10 mouse cellular contexts compared by ENCODE assay signal in genomic region chr19:34553021-34553420, GRCm38 (mm10). TPM values are rescaled to one million over a fixed set of nuclear protein-coding genes. Genes with fewer than 3 reads are reported as not detected.
DNase-seq lines count a peak whose midpoint lies in the region; ATAC-seq and TF ChIP-seq lines count a peak whose summit lies in the region.
"Had no signal": no experiment of that assay in that cellular context is flagged by ENCODE, and none has a peak within 500 bp of the region (broad histone marks: within the 10 kb centered on the region; RNA-seq: fewer than 3 reads in every experiment).

No protein-coding gene starts in this region.

- WGBS in midbrain, embryonic 15.5 days: 55% methylated on average over 6 of the region's 6 CpGs
- WGBS in midbrain, embryonic 10.5 days: 72% methylated on average over 6 of the region's 6 CpGs
- WGBS in embryonic facial prominence, embryonic 14.5 days: 28% methylated on average over 6 of the region's 6 CpGs
- WGBS in intestine, embryonic 15.5 days: 44% methylated on average over 6 of the region's 6 CpGs
- WGBS in olfactory bulb, adult 2 months: 38% methylated on average over 6 of the region's 6 CpGs

- no peaks in the 10 kb centered on the region for H3K27me3 ChIP-seq in midbrain, embryonic 15.5 days (replicated peaks)
- H3K27me3 ChIP-seq in midbrain, embryonic 10.5 days (ENCODE audit: low read depth, poor library complexity, severe bottlenecking): no peaks in the 10 kb centered on the region
- no peaks in the 10 kb centered on the region for H3K27me3 ChIP-seq in embryonic facial prominence, embryonic 14.5 days (replicated peaks; ENCODE audit: control insufficient read depth, insufficient read depth, low read length)
- H3K27me3 ChIP-seq in intestine, embryonic 15.5 days (replicated peaks): no peaks in the 10 kb centered on the region
- H3K27me3 ChIP-seq: neural tube, embryonic 12.5 days had no signal

- H3K9me3 ChIP-seq in midbrain, embryonic 15.5 days: no peaks in the 10 kb centered on the region
- H3K9me3 ChIP-seq in midbrain, embryonic 10.5 days (replicated peaks): 0 out of 2 replicates have a peak, but pooled peaks cover 3% of the 10 kb centered on the region
- no peaks in the 10 kb centered on the region for H3K9me3 ChIP-seq in embryonic facial prominence, embryonic 14.5 days (ENCODE audit: control insufficient read depth, low read length)
- H3K9me3 ChIP-seq in intestine, embryonic 15.5 days: no peaks in the 10 kb centered on the region
- H3K9me3 ChIP-seq: neural tube, embryonic 12.5 days had no signal

- no peak for TF ChIP-seq POLR2A in olfactory bulb, adult 2 months (IDR thresholded peaks at IDR 0.05; ENCODE audit: insufficient read depth, low read depth, low read length)

- peak overlapping the region; percentile 16; the same call in 1 of the 2 replicates for H3K4me2 ChIP-seq in midbrain, embryonic 15.5 days
- peak overlapping the region; percentile 41 for H3K4me2 ChIP-seq in embryonic facial prominence, embryonic 14.5 days (ENCODE audit: low read depth, low read length)
- peak overlapping the region; percentile 25; the same call in 1 of the 2 replicates for H3K4me2 ChIP-seq in intestine, embryonic 15.5 days (replicated peaks)
- H3K4me2 ChIP-seq: neural tube, embryonic 12.5 days had no signal

- peaks cover 7% of the 10 kb centered on the region for H3K4me1 ChIP-seq in midbrain, embryonic 15.5 days
- peaks cover 14% of the 10 kb centered on the region for H3K4me1 ChIP-seq in midbrain, embryonic 10.5 days
- peaks cover 10% of the 10 kb centered on the region; the same call in 1 of the 2 replicates for H3K4me1 ChIP-seq in embryonic facial prominence, embryonic 14.5 days (ENCODE audit: control insufficient read depth, insufficient read depth, low read length)
- H3K4me1 ChIP-seq in intestine, embryonic 15.5 days (replicated peaks): peaks cover 17% of the 10 kb centered on the region; the same call in 1 of the 2 replicates
- 0 out of 2 replicates have a peak, but pooled peaks cover 4% of the 10 kb centered on the region for H3K4me1 ChIP-seq in olfactory bulb, adult 2 months (ENCODE audit: control insufficient read depth, insufficient read depth, low read length)
- H3K4me1 ChIP-seq: neural tube, embryonic 12.5 days had no signal

- H3K9ac ChIP-seq in midbrain, embryonic 15.5 days: no peak overlapping the region
- H3K9ac ChIP-seq in embryonic facial prominence, embryonic 14.5 days (ENCODE audit: low read depth, low read length): no peak overlapping the region
- H3K9ac ChIP-seq in intestine, embryonic 15.5 days: no peak overlapping the region
- H3K9ac ChIP-seq: neural tube, embryonic 12.5 days had no signal

- no peak for ATAC-seq in midbrain, embryonic 15.5 days (replicated peaks)
- ATAC-seq in embryonic facial prominence, embryonic 14.5 days (ENCODE audit: low read depth): peak; percentile 24; the same call in 1 of the 2 replicates
- no peak for ATAC-seq in intestine, embryonic 15.5 days

- DNase-seq in midbrain, embryonic 10.5 days (ENCODE audit: low spot score): no peak
- peak; percentile 86 for DNase-seq in embryonic facial prominence, embryonic 14.5 days (ENCODE audit: low spot score)
- no peak for DNase-seq in urinary bladder, adult 18-20 months (ENCODE audit: low spot score in 2 of 2)
- no peak for DNase-seq in T-cell, adult 2 months (ENCODE audit: low spot score)
- DNase-seq: cerebellum, adult 9-11 months had no signal

- H3K27ac ChIP-seq in midbrain, embryonic 15.5 days: no peak overlapping the region
- no peak overlapping the region for H3K27ac ChIP-seq in midbrain, embryonic 10.5 days (replicated peaks)
- H3K27ac ChIP-seq in embryonic facial prominence, embryonic 14.5 days (replicated peaks; ENCODE audit: low read depth, low read length): peak overlapping the region; percentile 50; the same call in 1 of the 2 replicates
- peak overlapping the region; percentile 48 for H3K27ac ChIP-seq in intestine, embryonic 15.5 days
- peak overlapping the region; percentile 44; the same call in 1 of the 2 replicates for H3K27ac ChIP-seq in olfactory bulb, adult 2 months (ENCODE audit: insufficient read depth, low read depth, low read length)
- H3K27ac ChIP-seq: neural tube, embryonic 12.5 days had no signal

- no peak for TF ChIP-seq CTCF in olfactory bulb, adult 2 months (IDR thresholded peaks at IDR 0.05; ENCODE audit: insufficient read depth, low read depth, low read length)

- H3K4me3 ChIP-seq in midbrain, embryonic 15.5 days: no peak overlapping the region
- H3K4me3 ChIP-seq in midbrain, embryonic 10.5 days: no peak overlapping the region
- H3K4me3 ChIP-seq in embryonic facial prominence, embryonic 14.5 days (ENCODE audit: low read depth, low read length): no peak overlapping the region
- no peak overlapping the region for H3K4me3 ChIP-seq in intestine, embryonic 15.5 days (replicated peaks)
- H3K4me3 ChIP-seq in olfactory bulb, adult 2 months (ENCODE audit: insufficient read depth, low read depth, low read length): no peak overlapping the region
- H3K4me3 ChIP-seq: neural tube, embryonic 12.5 days had no signal

- no peaks in the 10 kb centered on the region for H3K36me3 ChIP-seq in midbrain, embryonic 15.5 days (replicated peaks)
- H3K36me3 ChIP-seq in midbrain, embryonic 10.5 days: no peaks in the 10 kb centered on the region
- no peaks in the 10 kb centered on the region for H3K36me3 ChIP-seq in embryonic facial prominence, embryonic 14.5 days (ENCODE audit: control insufficient read depth, insufficient read depth, low read length)
- no peaks in the 10 kb centered on the region for H3K36me3 ChIP-seq in intestine, embryonic 15.5 days
- H3K36me3 ChIP-seq: neural tube, embryonic 12.5 days had no signal

RNA-seq across cellular contexts. Expression of gene Ifit2, which starts 2.5 kb away (rescaled TPM):
- 6.8 and 7.2 TPM in 2 replicates for polyA plus RNA-seq in midbrain, embryonic 15.5 days (2015; fragmentation: Nextera tagmentation; extraction: Ambion mirVana)
- 3.8 and 5.3 TPM in 2 replicates for polyA plus RNA-seq in midbrain, embryonic 10.5 days (2016; fragmentation: Nextera tagmentation; extraction: Ambion mirVana)
- 9.5 and 10.3 TPM in 2 replicates for polyA plus RNA-seq in embryonic facial prominence, embryonic 14.5 days (2014; fragmentation: Nextera tagmentation; extraction: Ambion mirVana)
- 6.3 and 6.7 TPM in 2 replicates for polyA plus RNA-seq in intestine, embryonic 15.5 days (2015; fragmentation: Nextera tagmentation; extraction: Ambion mirVana)
- polyA plus RNA-seq in olfactory bulb, adult 2 months (2012; ENCODE audit: insufficient read depth, insufficient read length, low replicate concordance, missing spikeins): not detected in 2 replicates

RNA-seq across cellular contexts. Expression of gene Lipa, which starts 25.7 kb away (rescaled TPM):
- 22.8 and 24.0 TPM in 2 replicates for polyA plus RNA-seq in midbrain, embryonic 15.5 days (2015; fragmentation: Nextera tagmentation; extraction: Ambion mirVana)
- 18.2 and 22.2 TPM in 2 replicates for polyA plus RNA-seq in midbrain, embryonic 10.5 days (2016; fragmentation: Nextera tagmentation; extraction: Ambion mirVana)
- 46.3 and 49.5 TPM in 2 replicates for polyA plus RNA-seq in embryonic facial prominence, embryonic 14.5 days (2014; fragmentation: Nextera tagmentation; extraction: Ambion mirVana)
- 30.7 and 34.9 TPM in 2 replicates for polyA plus RNA-seq in intestine, embryonic 15.5 days (2015; fragmentation: Nextera tagmentation; extraction: Ambion mirVana)
- not detected in 2 replicates for polyA plus RNA-seq in olfactory bulb, adult 2 months (2012; ENCODE audit: insufficient read depth, insufficient read length, low replicate concordance, missing spikeins)

RNA-seq across cellular contexts. Expression of gene Ifit3, which starts 30.3 kb away (rescaled TPM):
- polyA plus RNA-seq in midbrain, embryonic 15.5 days (2015; fragmentation: Nextera tagmentation; extraction: Ambion mirVana): 1.9 and 3.5 TPM in 2 replicates
- 0.21 and 0.30 TPM in 2 replicates for polyA plus RNA-seq in midbrain, embryonic 10.5 days (2016; fragmentation: Nextera tagmentation; extraction: Ambion mirVana)
- polyA plus RNA-seq in embryonic facial prominence, embryonic 14.5 days (2014; fragmentation: Nextera tagmentation; extraction: Ambion mirVana): 1.6 and 2.1 TPM in 2 replicates
- polyA plus RNA-seq in intestine, embryonic 15.5 days (2015; fragmentation: Nextera tagmentation; extraction: Ambion mirVana): 0.81 and 1.5 TPM in 2 replicates
- not detected in 2 replicates for polyA plus RNA-seq in olfactory bulb, adult 2 months (2012; ENCODE audit: insufficient read depth, insufficient read length, low replicate concordance, missing spikeins)

RNA-seq across cellular contexts. Expression of gene Ifit1bl1, which starts 48.7 kb away (rescaled TPM):
- polyA plus RNA-seq in midbrain, embryonic 15.5 days (2015; fragmentation: Nextera tagmentation; extraction: Ambion mirVana): 0.97 and 1.0 TPM in 2 replicates
- 0.29 TPM in 1 of 2 replicates, not detected in the other for polyA plus RNA-seq in midbrain, embryonic 10.5 days (2016; fragmentation: Nextera tagmentation; extraction: Ambion mirVana)
- polyA plus RNA-seq in embryonic facial prominence, embryonic 14.5 days (2014; fragmentation: Nextera tagmentation; extraction: Ambion mirVana): 0.56 and 1.2 TPM in 2 replicates
- polyA plus RNA-seq in intestine, embryonic 15.5 days (2015; fragmentation: Nextera tagmentation; extraction: Ambion mirVana): 0.53 and 0.59 TPM in 2 replicates
- not detected in 2 replicates for polyA plus RNA-seq in olfactory bulb, adult 2 months (2012; ENCODE audit: insufficient read depth, insufficient read length, low replicate concordance, missing spikeins)
- polyA plus RNA-seq: stomach, embryonic 14.5 days had no signal

RNA-seq across cellular contexts. Expression of gene Ifit3b, which starts 54.7 kb away (rescaled TPM):
- polyA plus RNA-seq in midbrain, embryonic 15.5 days (2015; fragmentation: Nextera tagmentation; extraction: Ambion mirVana): 0.26 and 0.37 TPM in 2 replicates
- polyA plus RNA-seq in midbrain, embryonic 10.5 days (2016; fragmentation: Nextera tagmentation; extraction: Ambion mirVana): 0.12 TPM in 1 of 2 replicates, not detected in the other
- not detected in 2 replicates for polyA plus RNA-seq in embryonic facial prominence, embryonic 14.5 days (2014; fragmentation: Nextera tagmentation; extraction: Ambion mirVana)
- 0.23 and 0.29 TPM in 2 replicates for polyA plus RNA-seq in intestine, embryonic 15.5 days (2015; fragmentation: Nextera tagmentation; extraction: Ambion mirVana)
- polyA plus RNA-seq in olfactory bulb, adult 2 months (2012; ENCODE audit: insufficient read depth, insufficient read length, low replicate concordance, missing spikeins): not detected in 2 replicates
- polyA plus RNA-seq: stomach, embryonic 14.5 days had no signal

Comparison
In these comparisons a context has a peak if more than half of its experiments do, and no peak if none do; other contexts are left out.
1. H3K27ac ChIP-seq: peak in embryonic facial prominence, embryonic 14.5 days (single experiment), intestine, embryonic 15.5 days (single experiment) and olfactory bulb, adult 2 months (single experiment); none in midbrain, embryonic 15.5 days (single experiment) and midbrain, embryonic 10.5 days (single experiment).
2. Peak in every context shown above with its lines, with median percentiles within 50 percentile points of each other: H3K4me2 ChIP-seq.